Mouse (Mus musculus) testis, postnatal 10 days (tissue): ENCODE measurements around the gene Snorc.

ENCODE experiments used
- DNase-seq: peaks from one replicate; pipeline ENCODE4 v3.0.0; 2021; ENCODE audit warnings: low spot score

Gene Snorc

DNA sequence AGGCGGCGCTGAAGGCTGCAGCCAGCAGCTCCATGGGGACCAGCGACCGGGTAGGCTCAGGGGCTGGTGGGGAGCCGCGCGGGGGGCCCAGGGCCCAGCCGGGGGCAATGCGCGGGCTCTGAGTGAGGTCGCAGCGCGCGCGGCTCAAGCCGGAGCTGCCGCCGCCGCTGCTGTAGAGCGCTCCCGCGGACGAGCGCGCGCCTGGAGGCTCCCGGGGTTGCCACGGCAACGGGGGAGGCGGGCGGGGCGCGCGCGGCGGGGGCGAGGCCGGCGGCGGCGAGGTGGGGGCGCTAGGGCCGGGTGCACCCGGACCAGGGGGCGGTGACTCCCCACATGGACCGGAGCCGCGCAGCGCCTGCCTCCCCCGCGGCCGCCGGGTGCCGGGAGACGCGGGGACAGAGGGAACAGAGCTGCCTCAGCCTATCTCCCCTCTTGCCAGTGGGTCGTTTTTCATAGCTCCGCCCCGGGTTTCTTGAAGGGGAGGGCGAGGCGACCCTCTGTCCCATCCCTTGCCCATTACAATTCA lies 40.2 kb downstream of the Snorc start:
- peak; percentile 76 for DNase-seq

DNA sequence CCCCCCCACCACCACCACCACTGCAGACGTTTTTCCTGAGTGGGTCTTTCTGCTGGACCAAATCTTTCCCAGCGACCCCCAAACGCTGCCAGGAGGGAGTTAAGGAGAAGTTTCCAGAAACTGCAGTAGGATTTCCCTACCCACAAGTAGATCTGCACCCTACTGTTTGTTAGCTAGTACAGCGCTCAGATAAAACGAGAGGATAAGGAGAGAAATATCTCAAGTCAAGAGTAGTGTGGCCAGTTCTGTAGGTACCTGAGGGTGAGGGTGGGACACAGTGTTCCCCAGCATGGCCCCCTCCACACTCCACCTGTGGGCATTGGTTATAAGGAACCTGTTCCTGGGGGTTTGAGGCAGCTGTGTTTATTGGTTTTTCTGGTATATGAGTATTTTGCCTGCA lies 40.8 kb downstream of the Snorc start:
- no peak for DNase-seq

DNA sequence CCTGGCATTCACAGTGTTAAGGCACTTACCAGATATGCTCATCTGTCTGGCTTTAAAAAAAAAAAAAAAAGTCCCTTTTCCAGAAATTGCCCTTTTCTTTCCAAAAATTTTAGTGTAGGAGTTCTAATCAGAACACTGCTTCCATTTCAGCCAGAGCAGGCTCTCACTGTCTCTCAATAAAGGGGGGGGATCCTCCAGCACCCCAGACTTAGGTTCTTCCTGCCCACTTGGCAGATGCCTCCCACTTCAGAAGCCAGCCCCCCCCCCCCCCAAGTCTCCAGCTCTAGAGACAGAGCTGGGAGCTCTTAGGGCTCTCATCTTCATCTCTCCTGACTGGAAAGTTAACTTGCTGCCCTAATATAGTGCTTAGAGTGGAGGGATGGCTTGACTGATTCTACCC lies 50.4 kb downstream of the Snorc start:
- DNase-seq = no peak

DNA sequence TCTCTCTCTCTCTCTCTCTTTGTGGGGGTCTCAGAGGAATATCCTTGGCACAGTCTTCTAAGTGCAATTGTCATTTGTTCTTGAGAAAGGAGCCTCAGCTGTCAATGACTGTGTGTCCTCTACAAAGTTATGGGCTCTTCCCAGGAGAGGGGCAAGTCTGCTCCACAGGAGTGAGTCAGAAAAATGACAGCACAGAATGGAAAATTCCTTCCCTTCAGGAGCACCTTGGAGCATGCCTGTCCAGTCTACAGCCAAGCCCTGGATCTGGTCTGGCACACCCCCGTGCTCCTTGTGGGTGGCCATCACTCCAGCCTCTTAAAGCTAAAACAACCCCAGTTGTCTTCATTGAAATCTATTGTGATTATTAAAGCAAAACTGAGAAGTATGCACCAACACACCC lies 51.5 kb downstream of the Snorc start:
- DNase-seq = no peak

DNA sequence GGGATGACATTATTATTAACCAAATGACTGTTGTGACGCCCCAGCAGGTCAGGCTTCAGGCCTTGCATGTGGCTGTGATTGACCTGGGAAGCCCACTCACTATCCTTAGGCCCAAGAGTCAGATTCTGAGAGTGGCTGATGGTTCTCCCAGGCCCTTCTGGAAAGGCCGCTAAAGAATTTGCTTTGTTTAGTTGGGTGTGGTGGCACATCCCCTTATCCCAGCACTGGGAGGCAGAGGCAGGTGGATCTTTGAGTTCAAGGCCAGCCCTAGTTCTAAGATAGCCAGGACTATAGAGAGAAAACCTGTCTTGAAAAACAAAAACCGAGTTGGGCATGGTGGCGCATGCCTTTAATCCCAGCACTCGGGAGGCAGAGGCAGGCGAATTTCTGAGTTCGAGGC lies 55.0 kb downstream of the Snorc start:
- no peak for DNase-seq
